Mouse (Mus musculus): ENCODE data around the gene Drap1. TPM values are rescaled to one million over a fixed set of nuclear protein-coding genes. Genes with fewer than 3 reads are reported as not detected.
A peak's percentile ranks its signal among the peaks of the same experiment; 100 is the strongest.
"Not testable (repeated sequence)": the region's sequence is repeated elsewhere in the genome, so short reads cannot be mapped to it uniquely, and the experiment has no call there.

Drap1 gene
- polyA plus RNA-seq, 1 experiment from 2014 or later, result 318 TPM

- ATAC-seq, result no peak
- WGBS, result 27% methylated on average over 7 of the region's 7 CpGs
- H3K9ac ChIP-seq (ENCODE audit: low read depth, low read length), result peak overlapping the region; percentile 46; the same call in 1 of the 2 replicates
- H3K4me3 ChIP-seq (ENCODE audit: low read length), result peak overlapping the region; percentile 34
- peak overlapping the region; percentile 56 for H3K4me2 ChIP-seq (ENCODE audit: low read length)
- peak overlapping the region; percentile 31; the same call in 1 of the 2 replicates for H3K27ac ChIP-seq (ENCODE audit: low read depth, low read length)
- H3K27me3 ChIP-seq (replicated peaks; ENCODE audit: control insufficient read depth, insufficient read depth, low read length), result no peaks in the 10 kb centered on the region
- H3K4me1 ChIP-seq (ENCODE audit: control insufficient read depth, insufficient read depth, low read depth, low read length), result peaks cover 13% of the 10 kb centered on the region
- no peaks in the 10 kb centered on the region for H3K9me3 ChIP-seq (ENCODE audit: control insufficient read depth, low read length)
- no peaks in the 10 kb centered on the region for H3K36me3 ChIP-seq (ENCODE audit: control insufficient read depth, insufficient read depth, low read length)
These were observed 18.9 kb downstream of the Drap1 start for GRCm38 (mm10) chr19:5405924-5406323.

- Histone ChIP-seq H3K4me3 (ENCODE audit: low read length) (no peak within 1 kb of the TSS), H3K36me3 (ENCODE audit: control insufficient read depth, insufficient read depth, low read length) (no peaks in the 10 kb centered on the region), H3K4me2 (ENCODE audit: low read length) (no peak within 1 kb of the TSS), H3K27ac (ENCODE audit: low read depth, low read length) (no peak within 1 kb of the TSS), H3K9me3 (ENCODE audit: control insufficient read depth, low read length) (no peaks in the 10 kb centered on the region), H3K9ac (ENCODE audit: low read depth, low read length) (no peak within 1 kb of the TSS), H3K27me3 (replicated peaks; ENCODE audit: control insufficient read depth, insufficient read depth, low read length) (no peaks in the 10 kb centered on the region), H3K4me1 (ENCODE audit: control insufficient read depth, insufficient read depth, low read depth, low read length) (peaks cover 5% of the 10 kb centered on the region)
- 70% methylated on average over 8 of the region's 8 CpGs for WGBS
- ATAC-seq, result no peak
These were observed 22.5 kb downstream of the Drap1 start, which contains the start of gene Tsga10ip for GRCm38 (mm10) chr19:5402293-5402692. TSS of gene Tsga10ip (minus strand) at chr19:5402526.

DNA sequence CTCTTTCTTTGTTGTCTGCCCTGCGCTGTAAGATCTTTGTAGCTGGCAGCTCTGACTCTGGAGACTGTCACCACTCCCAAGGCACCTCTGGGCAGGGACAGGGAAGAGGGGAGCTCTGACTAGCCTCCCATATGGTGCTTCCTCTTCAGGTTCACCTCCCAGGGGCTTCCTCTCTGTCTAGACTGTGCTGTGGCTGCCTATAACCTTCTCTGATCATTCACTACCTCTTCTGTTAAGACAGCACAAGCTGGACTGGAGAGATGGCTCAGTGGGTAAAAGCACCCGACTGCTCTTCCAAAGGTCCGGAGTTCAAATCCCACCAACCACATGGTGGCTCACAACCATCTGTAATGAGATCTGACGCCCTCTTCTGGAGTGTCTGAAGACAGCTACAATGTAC, 23.7 kb downstream of the Drap1 start:
- WGBS, result 67% methylated on average over 4 of the region's 4 CpGs
- not testable (repeated sequence) for H3K9me3 ChIP-seq (ENCODE audit: control insufficient read depth, low read length); ATAC-seq; H3K4me3 ChIP-seq (ENCODE audit: low read length); H3K27me3 ChIP-seq (replicated peaks; ENCODE audit: control insufficient read depth, insufficient read depth, low read length); H3K36me3 ChIP-seq (ENCODE audit: control insufficient read depth, insufficient read depth, low read length); H3K4me1 ChIP-seq (ENCODE audit: control insufficient read depth, insufficient read depth, low read depth, low read length); H3K27ac ChIP-seq (ENCODE audit: low read depth, low read length); H3K9ac ChIP-seq (ENCODE audit: low read depth, low read length); H3K4me2 ChIP-seq (ENCODE audit: low read length)

GRCm38 (mm10) chr19:5395371-5395770, 29.4 kb downstream of the Drap1 start:
- Histone ChIP-seq H3K27me3 (replicated peaks; ENCODE audit: control insufficient read depth, insufficient read depth, low read length) (no peaks in the 10 kb centered on the region), H3K36me3 (ENCODE audit: control insufficient read depth, insufficient read depth, low read length) (no peaks in the 10 kb centered on the region), H3K4me3 (ENCODE audit: low read length) (no peak overlapping the region), H3K4me2 (ENCODE audit: low read length) (no peak overlapping the region), H3K27ac (ENCODE audit: low read depth, low read length) (no peak overlapping the region), H3K4me1 (ENCODE audit: control insufficient read depth, insufficient read depth, low read depth, low read length) (no peaks in the 10 kb centered on the region; the same call in 1 of the 2 replicates), H3K9me3 (ENCODE audit: control insufficient read depth, low read length) (no peaks in the 10 kb centered on the region), H3K9ac (ENCODE audit: low read depth, low read length) (no peak overlapping the region)
- WGBS, result 75% methylated on average over 4 of the region's 4 CpGs
- no peak for ATAC-seq

DNA sequence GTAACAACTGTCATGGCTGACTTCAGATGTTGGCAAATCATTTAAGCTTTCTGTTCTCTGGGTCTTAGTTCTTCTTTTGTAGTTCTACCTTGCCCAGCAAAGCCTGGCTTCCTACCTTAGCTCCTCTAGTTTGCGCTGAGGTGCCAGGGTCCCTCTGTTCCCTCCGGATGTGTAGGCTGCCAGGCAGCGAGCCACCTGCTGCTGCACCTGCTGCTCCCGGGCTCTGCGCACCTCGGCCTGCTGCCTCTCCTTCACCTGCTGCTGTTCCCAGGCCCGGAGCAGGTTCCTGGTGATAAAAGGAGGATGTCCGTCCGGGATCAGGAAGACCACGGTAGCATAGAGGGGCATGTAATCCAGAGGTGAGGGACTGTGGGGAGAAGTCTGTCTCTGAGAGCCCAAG, 30.6 kb downstream of the Drap1 start:
- Histone ChIP-seq H3K9me3 (ENCODE audit: control insufficient read depth, low read length) (no peaks in the 10 kb centered on the region), H3K9ac (ENCODE audit: low read depth, low read length) (no peak overlapping the region), H3K27me3 (replicated peaks; ENCODE audit: control insufficient read depth, insufficient read depth, low read length) (no peaks in the 10 kb centered on the region), H3K36me3 (ENCODE audit: control insufficient read depth, insufficient read depth, low read length) (no peaks in the 10 kb centered on the region), H3K4me3 (ENCODE audit: low read length) (no peak overlapping the region), H3K4me2 (ENCODE audit: low read length) (no peak overlapping the region), H3K27ac (ENCODE audit: low read depth, low read length) (no peak overlapping the region), H3K4me1 (ENCODE audit: control insufficient read depth, insufficient read depth, low read depth, low read length) (peaks cover 12% of the 10 kb centered on the region)
- no peak for ATAC-seq
- WGBS, result 58% methylated on average over 10 of the region's 10 CpGs

- no peaks in the 10 kb centered on the region for H3K9me3 ChIP-seq (ENCODE audit: control insufficient read depth, low read length)
- H3K4me1 ChIP-seq (ENCODE audit: control insufficient read depth, insufficient read depth, low read depth, low read length), result peaks cover 14% of the 10 kb centered on the region
- H3K4me2 ChIP-seq (ENCODE audit: low read length), result no peak overlapping the region
- no peak overlapping the region for H3K9ac ChIP-seq (ENCODE audit: low read depth, low read length)
- H3K27me3 ChIP-seq (replicated peaks; ENCODE audit: control insufficient read depth, insufficient read depth, low read length), result no peaks in the 10 kb centered on the region
- H3K4me3 ChIP-seq (ENCODE audit: low read length), result no peak overlapping the region
- no peak overlapping the region for H3K27ac ChIP-seq (ENCODE audit: low read depth, low read length)
- ATAC-seq, result no peak
- 48% methylated on average over 4 of the region's 4 CpGs for WGBS
- H3K36me3 ChIP-seq (ENCODE audit: control insufficient read depth, insufficient read depth, low read length), result no peaks in the 10 kb centered on the region
These were observed 31.9 kb downstream of the Drap1 start for GRCm38 (mm10) chr19:5392892-5393291.

DNA sequence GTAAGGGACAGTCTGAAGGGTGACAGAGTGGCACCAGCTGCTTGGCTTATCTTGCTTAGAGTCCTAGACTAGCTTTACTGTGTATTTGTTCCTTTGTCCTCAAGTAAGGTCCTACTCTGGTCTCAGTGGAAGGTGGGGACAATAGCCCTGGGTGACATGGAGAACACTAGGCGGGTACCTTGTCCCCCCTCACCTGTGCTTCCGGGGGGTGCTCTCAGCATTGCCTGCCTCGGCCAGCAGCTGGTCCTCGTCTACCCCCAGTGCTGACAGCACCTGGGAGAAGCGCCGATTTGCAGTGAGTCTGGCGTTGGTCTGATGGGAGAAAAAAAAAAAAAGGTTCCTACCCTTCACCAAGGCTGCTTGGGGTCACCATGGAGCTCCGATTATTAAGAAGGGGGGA, 34.4 kb downstream of the Drap1 start:
- Histone ChIP-seq H3K36me3 (ENCODE audit: control insufficient read depth, insufficient read depth, low read length) (no peaks in the 10 kb centered on the region; the same call in 1 of the 2 replicates), H3K27ac (ENCODE audit: low read depth, low read length) (no peak overlapping the region), H3K9me3 (ENCODE audit: control insufficient read depth, low read length) (no peaks in the 10 kb centered on the region), H3K27me3 (replicated peaks; ENCODE audit: control insufficient read depth, insufficient read depth, low read length) (no peaks in the 10 kb centered on the region), H3K9ac (ENCODE audit: low read depth, low read length) (no peak overlapping the region), H3K4me1 (ENCODE audit: control insufficient read depth, insufficient read depth, low read depth, low read length) (peaks cover 28% of the 10 kb centered on the region), H3K4me2 (ENCODE audit: low read length) (no peak overlapping the region; the same call in none of the 2 replicates), H3K4me3 (ENCODE audit: low read length) (no peak overlapping the region)
- no peak for ATAC-seq
- 85% methylated on average over 8 of the region's 8 CpGs for WGBS

- Histone ChIP-seq H3K4me1 (ENCODE audit: control insufficient read depth, insufficient read depth, low read depth, low read length) (peaks cover 28% of the 10 kb centered on the region), H3K4me2 (ENCODE audit: low read length) (peak overlapping the region; percentile 63), H3K9me3 (ENCODE audit: control insufficient read depth, low read length) (no peaks in the 10 kb centered on the region), H3K27ac (ENCODE audit: low read depth, low read length) (no peak overlapping the region), H3K9ac (ENCODE audit: low read depth, low read length) (peak overlapping the region; percentile 36; the same call in 1 of the 2 replicates), H3K4me3 (ENCODE audit: low read length) (peak overlapping the region; percentile 92), H3K27me3 (replicated peaks; ENCODE audit: control insufficient read depth, insufficient read depth, low read length) (no peaks in the 10 kb centered on the region), H3K36me3 (ENCODE audit: control insufficient read depth, insufficient read depth, low read length) (peaks cover 3% of the 10 kb centered on the region; the same call in 1 of the 2 replicates)
- no peak for ATAC-seq
- WGBS, result 55% methylated on average over 12 of the region's 12 CpGs
These were observed 35.1 kb downstream of the Drap1 start for GRCm38 (mm10) chr19:5389647-5390046.

DNA sequence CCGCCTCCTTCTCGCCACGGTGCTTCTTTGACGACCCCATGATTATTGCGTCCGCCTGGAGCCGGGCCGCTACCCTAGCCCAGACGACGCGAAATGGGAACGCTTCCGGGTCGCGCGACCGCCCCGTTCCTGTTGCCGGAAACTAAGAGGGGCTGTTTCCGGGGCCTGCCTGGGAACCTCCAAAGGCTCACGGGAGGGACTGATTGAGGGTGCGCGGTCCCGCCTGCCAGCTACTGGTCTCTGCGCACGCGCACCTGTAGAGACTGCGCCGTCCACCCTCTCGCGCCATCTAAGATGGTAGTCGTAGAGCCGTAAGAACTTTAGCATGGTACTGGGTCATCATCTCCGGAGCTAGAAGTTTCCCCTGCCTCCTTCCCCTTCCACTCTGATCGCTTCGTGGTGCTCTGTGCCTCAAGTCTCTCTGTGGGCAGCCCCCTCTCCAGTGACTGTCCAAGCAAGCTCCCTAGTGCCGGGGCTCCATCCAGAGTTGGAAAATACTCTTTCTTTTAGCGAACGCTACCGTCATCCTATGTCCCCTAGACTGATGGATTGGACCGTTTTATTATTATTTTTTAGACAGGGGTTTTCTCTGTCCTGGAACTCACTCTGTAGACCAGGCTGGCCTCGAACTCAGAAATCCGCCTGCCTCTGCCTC, 36.1 kb downstream of the Drap1 start, which contains the start of gene Sart1:
Sart1 (minus strand) TSS at position 116 of the 655 bp plus-strand sequence.
- peak within 1 kb of the TSS; percentile 63 for H3K4me2 ChIP-seq (ENCODE audit: low read length)
- H3K9me3 ChIP-seq (ENCODE audit: control insufficient read depth, low read length), result no peaks in the 10 kb centered on the region
- H3K4me3 ChIP-seq (ENCODE audit: low read length), result peak within 1 kb of the TSS; percentile 92
- H3K27ac ChIP-seq (ENCODE audit: low read depth, low read length), result peak within 1 kb of the TSS; percentile 89
- ATAC-seq, result peak; percentile 97
- no peaks in the 10 kb centered on the region for H3K27me3 ChIP-seq (replicated peaks; ENCODE audit: control insufficient read depth, insufficient read depth, low read length)
- peak within 1 kb of the TSS; percentile 92 for H3K9ac ChIP-seq (ENCODE audit: low read depth, low read length)
- 3% methylated on average over 43 of the region's 43 CpGs for WGBS
- H3K36me3 ChIP-seq (ENCODE audit: control insufficient read depth, insufficient read depth, low read length), result peaks cover 11% of the 10 kb centered on the region
- H3K4me1 ChIP-seq (ENCODE audit: control insufficient read depth, insufficient read depth, low read depth, low read length), result peaks cover 28% of the 10 kb centered on the region
